ENCODE assay signal across 8 mouse cellular contexts in the genomic region with DNA sequence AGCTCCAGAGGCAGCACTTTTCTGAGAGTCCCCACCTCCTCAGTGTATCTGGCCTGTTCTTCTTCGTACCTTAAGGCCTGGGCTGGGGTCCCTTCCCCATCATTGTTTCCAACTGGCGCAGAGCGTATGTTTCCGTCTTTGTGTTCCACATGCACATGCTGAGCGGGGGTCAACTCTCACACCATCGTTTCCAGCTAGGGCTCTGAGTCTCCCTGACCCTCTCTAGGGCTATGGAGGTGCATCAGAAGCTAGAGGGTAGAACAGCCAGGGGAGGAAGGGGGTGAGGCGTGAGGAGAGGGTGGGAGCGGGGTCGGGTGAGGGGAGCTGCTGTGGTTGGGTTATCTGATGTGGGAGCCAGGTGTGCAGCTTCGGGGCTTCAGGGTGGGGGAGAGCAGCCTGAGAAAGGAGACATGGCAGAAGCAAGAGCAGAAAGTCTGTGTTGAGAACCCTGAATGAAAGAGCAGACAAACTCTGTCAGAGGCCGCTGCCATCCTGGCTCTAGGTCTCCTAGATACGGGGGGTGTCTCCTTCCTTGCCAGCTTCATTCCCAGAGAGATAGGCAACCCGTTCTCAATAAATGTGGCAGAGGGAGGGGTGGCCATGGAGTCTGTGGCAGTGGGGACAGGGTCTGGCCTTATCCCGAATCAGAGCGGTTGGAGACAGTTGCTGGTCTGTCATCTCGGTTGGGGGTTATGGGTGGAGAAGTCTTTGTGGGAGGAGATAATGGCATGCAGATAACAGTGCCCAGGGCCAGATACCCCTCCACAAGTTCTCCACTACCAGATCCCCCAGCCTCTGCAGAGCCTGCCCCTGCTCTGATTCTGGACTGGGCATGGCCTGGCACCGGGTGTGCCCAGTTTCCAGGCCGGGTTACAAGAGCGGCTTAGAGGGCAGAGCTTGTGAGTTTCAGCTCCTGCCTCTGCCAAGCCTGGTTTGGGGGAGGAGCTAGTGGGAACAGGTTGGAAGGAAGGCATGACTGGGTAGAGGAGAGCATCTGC. TPM values are rescaled to one million over a fixed set of nuclear protein-coding genes. Genes with fewer than 3 reads are reported as not detected.
DNase-seq lines count a peak whose midpoint lies in the region; ATAC-seq and TF ChIP-seq lines count a peak whose summit lies in the region.

Hdac7 (minus strand) TSS at position 466 of the 998 bp plus-strand sequence.

- TF ChIP-seq CTCF in kidney, postnatal 0 days (IDR thresholded peaks at IDR 0.05; ENCODE audit: low read depth) = no peak
- TF ChIP-seq CTCF in brain, embryonic 14.5 days (IDR thresholded peaks at IDR 0.05; ENCODE audit: borderline replicate concordance, extremely low read depth, insufficient read depth, insufficient read length) = no peak

- H3K9ac ChIP-seq in kidney, postnatal 0 days (ENCODE audit: low read depth, low read length) = no peak within 1 kb of the TSS

- no peak for TF ChIP-seq POLR2A in brain, embryonic 14.5 days (IDR thresholded peaks at IDR 0.05; ENCODE audit: borderline replicate concordance, extremely low read depth, insufficient read depth, insufficient read length, poor library complexity, severe bottlenecking)

- no peaks in the 10 kb centered on the region for H3K27me3 ChIP-seq in kidney, postnatal 0 days (ENCODE audit: insufficient read depth, low read length)
- no peaks in the 10 kb centered on the region; the same call in 1 of the 2 replicates for H3K27me3 ChIP-seq in midbrain, embryonic 10.5 days (ENCODE audit: low read depth, poor library complexity, severe bottlenecking)

- H3K27ac ChIP-seq in kidney, postnatal 0 days = no peak within 1 kb of the TSS
- no peak within 1 kb of the TSS for H3K27ac ChIP-seq in midbrain, embryonic 10.5 days (replicated peaks)

- H3K36me3 ChIP-seq in kidney, postnatal 0 days (ENCODE audit: insufficient read depth, low read length) = no peaks in the 10 kb centered on the region
- no peaks in the 10 kb centered on the region for H3K36me3 ChIP-seq in midbrain, embryonic 10.5 days

- no peak for DNase-seq in kidney, postnatal 0 days (ENCODE audit: low spot score)
- no peak for DNase-seq in kidney, adult 11 months
- no peak for DNase-seq in brain, embryonic 14.5 days (ENCODE audit: low read depth)
- DNase-seq in heart, adult 8-10 months (ENCODE audit: low spot score) = no peak
- DNase-seq in layer of hippocampus, postnatal 25 days (ENCODE audit: extremely low spot score in 1 of 2, low spot score in 1 of 2) = no peak
- DNase-seq in midbrain, embryonic 10.5 days (ENCODE audit: low spot score) = no peak
- DNase-seq in right cerebral cortex, adult 2 months (ENCODE audit: low spot score in 2 of 2) = no peak
- no peak for DNase-seq in B cell, adult 2 months

- no peak within 1 kb of the TSS for H3K4me2 ChIP-seq in kidney, postnatal 0 days (ENCODE audit: low read length)

- peaks cover 12% of the 10 kb centered on the region for H3K4me1 ChIP-seq in kidney, postnatal 0 days (replicated peaks; ENCODE audit: insufficient read depth, low read length)
- peaks cover 10% of the 10 kb centered on the region for H3K4me1 ChIP-seq in midbrain, embryonic 10.5 days

- H3K4me3 ChIP-seq in kidney, postnatal 0 days (replicated peaks; ENCODE audit: low read depth, low read length) = no peak within 1 kb of the TSS
- H3K4me3 ChIP-seq in midbrain, embryonic 10.5 days = no peak within 1 kb of the TSS

- H3K9me3 ChIP-seq in kidney, postnatal 0 days (replicated peaks; ENCODE audit: low read length) = no peaks in the 10 kb centered on the region
- no peaks in the 10 kb centered on the region for H3K9me3 ChIP-seq in midbrain, embryonic 10.5 days (replicated peaks)

- no peak for ATAC-seq in kidney, postnatal 0 days (replicated peaks; ENCODE audit: low FRiP score, low read depth)

- WGBS in kidney, postnatal 0 days = 73% methylated on average over 19 of the region's 19 CpGs
- WGBS in midbrain, embryonic 10.5 days = 74% methylated on average over 19 of the region's 19 CpGs

RNA-seq across cellular contexts. Expression of gene Hdac7, which starts in this region (rescaled TPM):
- 24.5 and 24.7 TPM in 2 replicates for polyA plus RNA-seq in kidney, postnatal 0 days (2015; fragmentation: Nextera tagmentation; extraction: Ambion mirVana)
- 78.2 and 82.1 TPM in 2 replicates for polyA plus RNA-seq in brain, embryonic 14.5 days (2012; rRNA removed)
- total RNA-seq in heart, adult 8-10 months (2022) = 10 to 100 TPM; 22.9 to 29.0 (median 26.5) TPM
- total RNA-seq in layer of hippocampus, postnatal 25 days (2021) = 10 to 100 TPM; 15.6 to 30.1 TPM
- polyA plus RNA-seq in midbrain, embryonic 10.5 days (2016; fragmentation: Nextera tagmentation; extraction: Ambion mirVana) = 23.9 and 24.7 TPM in 2 replicates
